Mouse (Mus musculus) myocyte (in vitro differentiated cells): ENCODE data around the gene Thbs2.

Experiments
- POLR2A ChIP-seq: IDR thresholded peaks from one replicate; pipeline ENCODE4 v1.6.1; 2011; ENCODE audit warnings: low read depth, mild to moderate bottlenecking, control low read depth, moderate library complexity; ENCODE audit not compliant: insufficient read length
- TCF12 ChIP-seq: IDR thresholded peaks from one replicate; pipeline ENCODE4 v1.6.1; 2011; ENCODE audit warnings: mild to moderate bottlenecking, control low read depth; ENCODE audit not compliant: poor library complexity, insufficient read depth, severe bottlenecking
- USF1 ChIP-seq: IDR thresholded peaks from one replicate; pipeline ENCODE4 v1.6.1; 2011; ENCODE audit warnings: low read depth, mild to moderate bottlenecking, control low read depth, moderate library complexity

DNA sequence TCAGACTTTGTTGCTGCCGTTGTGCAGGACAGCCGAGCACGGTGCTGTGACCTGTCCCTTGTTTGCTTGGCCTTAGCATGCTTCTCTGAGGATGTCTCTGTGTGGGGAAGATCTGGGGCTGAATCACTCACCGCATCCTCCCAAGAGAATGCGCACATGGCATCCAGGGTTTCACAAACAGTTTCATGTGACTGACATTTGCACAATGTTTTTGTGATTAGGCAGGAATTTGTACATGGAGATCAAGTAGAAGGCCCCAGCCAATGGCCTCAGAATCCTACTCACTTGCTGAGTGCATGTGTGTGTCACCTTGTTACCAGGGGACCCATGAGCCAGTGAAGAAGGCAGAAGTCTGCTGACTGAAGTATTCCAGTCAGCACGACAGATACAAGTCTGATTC lies 9.7 kb upstream of the Thbs2 start:
- TF ChIP-seq POLR2A (no peak), TCF12 (no peak), USF1 (no peak)
